ENCODE assay signal across 8 mouse cellular contexts in genomic region chr11:98925868-98926311, GRCm38 (mm10). TPM values are rescaled to one million over a fixed set of nuclear protein-coding genes. Genes with fewer than 3 reads are reported as not detected.
DNase-seq lines count a peak whose midpoint lies in the region; ATAC-seq and TF ChIP-seq lines count a peak whose summit lies in the region.

No protein-coding gene starts in this region.

- WGBS in spleen, adult 2 months = 38% methylated on average over 12 of the region's 12 CpGs
- 0% methylated on average over 11 of the region's 12 CpGs for WGBS in embryonic facial prominence, embryonic 13.5 days
- WGBS in intestine, embryonic 15.5 days = 8% methylated on average over 12 of the region's 12 CpGs
- WGBS in midbrain, embryonic 12.5 days = 6% methylated on average over 12 of the region's 12 CpGs

- no peak overlapping the region for H3K4me3 ChIP-seq in spleen, adult 2 months (ENCODE audit: extremely low read depth, insufficient read depth, insufficient read length)
- H3K4me3 ChIP-seq in embryonic facial prominence, embryonic 13.5 days = peak overlapping the region; percentile 18
- no peak overlapping the region for H3K4me3 ChIP-seq in intestine, embryonic 15.5 days (replicated peaks)
- no peak overlapping the region for H3K4me3 ChIP-seq in midbrain, embryonic 12.5 days

- no peaks in the 10 kb centered on the region for H3K36me3 ChIP-seq in spleen, adult 2 months (ENCODE audit: control insufficient read depth, insufficient read depth, low read length)
- peaks cover 5% of the 10 kb centered on the region for H3K36me3 ChIP-seq in embryonic facial prominence, embryonic 13.5 days
- H3K36me3 ChIP-seq in intestine, embryonic 15.5 days = no peaks in the 10 kb centered on the region
- peaks cover under 1% of the 10 kb centered on the region; the same call in 1 of the 2 replicates for H3K36me3 ChIP-seq in midbrain, embryonic 12.5 days

- H3K27me3 ChIP-seq in spleen, adult 2 months (ENCODE audit: control insufficient read depth, insufficient read depth, low read length) = no peaks in the 10 kb centered on the region
- no peaks in the 10 kb centered on the region for H3K27me3 ChIP-seq in embryonic facial prominence, embryonic 13.5 days
- no peaks in the 10 kb centered on the region for H3K27me3 ChIP-seq in intestine, embryonic 15.5 days (replicated peaks)
- H3K27me3 ChIP-seq in midbrain, embryonic 12.5 days = peaks cover 4% of the 10 kb centered on the region; the same call in 1 of the 2 replicates

- peaks cover 25% of the 10 kb centered on the region; the same call in 1 of the 2 replicates for H3K4me1 ChIP-seq in spleen, adult 2 months (ENCODE audit: control insufficient read depth, insufficient read depth, insufficient read length)
- H3K4me1 ChIP-seq in embryonic facial prominence, embryonic 13.5 days = peaks cover 93% of the 10 kb centered on the region
- peaks cover 81% of the 10 kb centered on the region for H3K4me1 ChIP-seq in intestine, embryonic 15.5 days (replicated peaks)
- peaks cover 67% of the 10 kb centered on the region for H3K4me1 ChIP-seq in midbrain, embryonic 12.5 days

- no peak for TF ChIP-seq CTCF in spleen, adult 2 months (IDR thresholded peaks at IDR 0.05; ENCODE audit: extremely low read depth, insufficient read depth, insufficient read length, insufficient replicate concordance)

- ATAC-seq in embryonic facial prominence, embryonic 13.5 days (ENCODE audit: insufficient number of reproducible peaks, insufficient read depth, low FRiP score, low TSS enrichment, low read depth) = peak; percentile 48; the same call in 1 of the 2 replicates
- ATAC-seq in intestine, embryonic 15.5 days = peak; percentile 18
- ATAC-seq in midbrain, embryonic 12.5 days (ENCODE audit: low FRiP score, low read depth) = peak; percentile 25

- no peak for TF ChIP-seq POLR2A in spleen, adult 2 months (IDR thresholded peaks at IDR 0.05; ENCODE audit: low read depth, low read length)

- H3K4me2 ChIP-seq in embryonic facial prominence, embryonic 13.5 days = peak overlapping the region; percentile 52
- H3K4me2 ChIP-seq in intestine, embryonic 15.5 days (replicated peaks) = peak overlapping the region; percentile 40
- H3K4me2 ChIP-seq in midbrain, embryonic 12.5 days (replicated peaks) = peak overlapping the region; percentile 27

- H3K9me3 ChIP-seq in embryonic facial prominence, embryonic 13.5 days = no peaks in the 10 kb centered on the region
- no peaks in the 10 kb centered on the region for H3K9me3 ChIP-seq in intestine, embryonic 15.5 days
- no peaks in the 10 kb centered on the region for H3K9me3 ChIP-seq in midbrain, embryonic 12.5 days

- peak overlapping the region; percentile 42; the same call in 1 of the 2 replicates for H3K27ac ChIP-seq in spleen, adult 2 months (ENCODE audit: insufficient read depth, low read length)
- H3K27ac ChIP-seq in embryonic facial prominence, embryonic 13.5 days = peak overlapping the region; percentile 93
- peak overlapping the region; percentile 93 for H3K27ac ChIP-seq in intestine, embryonic 15.5 days
- peak overlapping the region; percentile 74 for H3K27ac ChIP-seq in midbrain, embryonic 12.5 days (replicated peaks)

- DNase-seq in spleen, adult 2 months (ENCODE audit: low read depth in 1 of 2, low spot score in 2 of 2) = no peak
- DNase-seq in spleen, postnatal 14 days (ENCODE audit: low spot score in 2 of 2) = no peak
- DNase-seq in urinary bladder, postnatal 25 days (ENCODE audit: low spot score) = no peak
- no peak for DNase-seq in right cerebral cortex, postnatal 4 days
- no peak for DNase-seq in frontal cortex, postnatal 36 days (ENCODE audit: low spot score in 2 of 2)

- peak overlapping the region; percentile 49; the same call in 1 of the 2 replicates for H3K9ac ChIP-seq in embryonic facial prominence, embryonic 13.5 days
- H3K9ac ChIP-seq in intestine, embryonic 15.5 days = 0 out of 2 replicates have a peak overlapping the region, but pooled peaks have one; percentile 17
- peak overlapping the region; percentile 37; the same call in 1 of the 2 replicates for H3K9ac ChIP-seq in midbrain, embryonic 12.5 days (replicated peaks)

RNA-seq across cellular contexts. Expression of gene Rara, which starts 1.7 kb away (rescaled TPM):
- 37.0 and 48.8 TPM in 2 replicates for polyA plus RNA-seq in spleen, adult 2 months (2012; rRNA removed)
- polyA plus RNA-seq in embryonic facial prominence, embryonic 13.5 days (2015; fragmentation: Nextera tagmentation; extraction: Ambion mirVana) = 39.4 and 44.7 TPM in 2 replicates
- 30.7 and 31.5 TPM in 2 replicates for polyA plus RNA-seq in intestine, embryonic 15.5 days (2015; fragmentation: Nextera tagmentation; extraction: Ambion mirVana)
- 15.5 and 17.3 TPM in 2 replicates for polyA plus RNA-seq in midbrain, embryonic 12.5 days (2016; fragmentation: Nextera tagmentation; extraction: Ambion mirVana)

RNA-seq across cellular contexts. Expression of gene Cdc6, which starts 18.3 kb away (rescaled TPM):
- polyA plus RNA-seq in spleen, adult 2 months (2012; rRNA removed) = 1.6 and 2.0 TPM in 2 replicates
- polyA plus RNA-seq in embryonic facial prominence, embryonic 13.5 days (2015; fragmentation: Nextera tagmentation; extraction: Ambion mirVana) = 26.9 and 31.5 TPM in 2 replicates
- 24.0 and 26.7 TPM in 2 replicates for polyA plus RNA-seq in intestine, embryonic 15.5 days (2015; fragmentation: Nextera tagmentation; extraction: Ambion mirVana)
- polyA plus RNA-seq in midbrain, embryonic 12.5 days (2016; fragmentation: Nextera tagmentation; extraction: Ambion mirVana) = 28.3 and 29.0 TPM in 2 replicates

RNA-seq across cellular contexts. Expression of gene Gjd3, which starts 56.9 kb away (rescaled TPM):
- polyA plus RNA-seq in spleen, adult 2 months (2012; rRNA removed) = 0.56 and 0.67 TPM in 2 replicates
- 0.34 and 0.44 TPM in 2 replicates for polyA plus RNA-seq in embryonic facial prominence, embryonic 13.5 days (2015; fragmentation: Nextera tagmentation; extraction: Ambion mirVana)
- 0.20 and 0.35 TPM in 2 replicates for polyA plus RNA-seq in intestine, embryonic 15.5 days (2015; fragmentation: Nextera tagmentation; extraction: Ambion mirVana)
- 0.67 and 0.80 TPM in 2 replicates for polyA plus RNA-seq in midbrain, embryonic 12.5 days (2016; fragmentation: Nextera tagmentation; extraction: Ambion mirVana)

Comparison
In these comparisons a context has a peak if more than half of its experiments do, and no peak if none do; other contexts are left out.
1. H3K27ac ChIP-seq: peak in every context shown above with its lines; median percentile 93 in embryonic facial prominence, embryonic 13.5 days; 93 in intestine, embryonic 15.5 days; 74 in midbrain, embryonic 12.5 days; 42 in spleen, adult 2 months.